Comparison of ENCODE assay signal across 9 mouse cellular contexts in the genomic region with DNA sequence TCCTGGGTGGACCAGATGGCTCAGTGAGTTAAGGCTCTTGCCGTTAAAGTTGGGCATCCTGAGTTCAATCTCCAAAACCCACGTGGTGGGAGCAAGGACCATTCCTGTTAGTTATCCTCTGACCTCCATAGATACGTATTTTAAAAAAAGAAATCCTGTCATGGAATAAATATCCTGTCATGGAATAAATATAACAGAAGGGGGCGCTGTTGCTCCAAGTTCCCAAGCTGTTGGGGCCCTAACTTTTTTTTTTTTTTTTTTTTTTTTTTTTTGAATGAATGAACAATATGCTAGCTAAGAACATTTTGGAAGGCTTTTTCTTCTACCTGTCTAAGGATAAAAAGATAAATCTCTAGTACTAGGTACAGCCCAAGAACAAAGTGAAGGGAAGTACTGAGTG. TPM values are rescaled to one million over a fixed set of nuclear protein-coding genes. Genes with fewer than 3 reads are reported as not detected.
DNase-seq lines count a peak whose midpoint lies in the region; TF ChIP-seq lines count a peak whose summit lies in the region.
"Had no signal": no experiment of that assay in that cellular context is flagged by ENCODE, and none has a peak within 500 bp of the region (broad histone marks: within the 10 kb centered on the region; RNA-seq: fewer than 3 reads in every experiment).

No protein-coding gene starts in this region.

- no peak overlapping the region for H3K4me3 ChIP-seq in layer of hippocampus, adult 2 months

- no peak overlapping the region for H3K27ac ChIP-seq in layer of hippocampus, adult 2 months

- DNase-seq in cerebellum, adult 8-10 months, result peak; percentile 41
- no peak for DNase-seq in cerebellum, adult 11 months
- peak in 1 of 2 experiments; percentile 47 for DNase-seq in layer of hippocampus, adult 2 months (ENCODE audit: low spot score in 2 of 2)
- DNase-seq in layer of hippocampus, adult 9-11 months, result no peak
- peak; percentile 51 for DNase-seq in ZHBTc4 (ENCODE audit: low read depth, low spot score)
- peak; percentile 57 for DNase-seq in lung, postnatal 25 days (ENCODE audit: low spot score)
- DNase-seq in Muller cell, postnatal 12 days (ENCODE audit: inconsistent ontology term), result no peak
- DNase-seq in neural tube, embryonic 10.5 days (ENCODE audit: extremely low spot score, low spot score), result no peak
- DNase-seq: left cerebral cortex, postnatal 4 days had no signal

- peak; percentile 89 for TF ChIP-seq CTCF in layer of hippocampus, adult 2 months (conservative IDR thresholded peaks at IDR 0.05)

RNA-seq across cellular contexts. Expression of a gene that starts 7.4 kb away (rescaled TPM):
- total RNA-seq in layer of hippocampus, adult 2 months (2021), result 10 to 100 TPM; 14.2 to 14.6 TPM

RNA-seq across cellular contexts. Expression of a gene that starts 22.4 kb away (rescaled TPM):
- total RNA-seq in layer of hippocampus, adult 2 months (2021), result 10 to 100 TPM; 50.6 to 57.3 TPM

RNA-seq across cellular contexts. Expression of a gene that starts 43.1 kb away (rescaled TPM):
- 10 to 100 TPM; 33.0 to 33.8 TPM for total RNA-seq in layer of hippocampus, adult 2 months (2021)

RNA-seq across cellular contexts. Expression of a gene that starts 58.5 kb away (rescaled TPM):
- not detected for total RNA-seq in layer of hippocampus, adult 2 months (2021)
- total RNA-seq: left cerebral cortex, postnatal 4 days had no signal

Comparison
In these comparisons a context has a peak if more than half of its experiments do, and no peak if none do; other contexts are left out.
1. DNase-seq: peak in cerebellum, adult 8-10 months (single experiment), ZHBTc4 (single experiment) and lung, postnatal 25 days (single experiment); none in cerebellum, adult 11 months (single experiment), layer of hippocampus, adult 9-11 months (single experiment), Muller cell, postnatal 12 days (single experiment) and neural tube, embryonic 10.5 days (single experiment).